Mouse (Mus musculus): ENCODE data around the gene Hivep3. TPM values are rescaled to one million over a fixed set of nuclear protein-coding genes. Genes with fewer than 3 reads are reported as not detected.

Hivep3 gene
- total and polyA plus RNA-seq, 3 experiments, result 14.4 to 32.3 (median 21.2) TPM

DNA sequence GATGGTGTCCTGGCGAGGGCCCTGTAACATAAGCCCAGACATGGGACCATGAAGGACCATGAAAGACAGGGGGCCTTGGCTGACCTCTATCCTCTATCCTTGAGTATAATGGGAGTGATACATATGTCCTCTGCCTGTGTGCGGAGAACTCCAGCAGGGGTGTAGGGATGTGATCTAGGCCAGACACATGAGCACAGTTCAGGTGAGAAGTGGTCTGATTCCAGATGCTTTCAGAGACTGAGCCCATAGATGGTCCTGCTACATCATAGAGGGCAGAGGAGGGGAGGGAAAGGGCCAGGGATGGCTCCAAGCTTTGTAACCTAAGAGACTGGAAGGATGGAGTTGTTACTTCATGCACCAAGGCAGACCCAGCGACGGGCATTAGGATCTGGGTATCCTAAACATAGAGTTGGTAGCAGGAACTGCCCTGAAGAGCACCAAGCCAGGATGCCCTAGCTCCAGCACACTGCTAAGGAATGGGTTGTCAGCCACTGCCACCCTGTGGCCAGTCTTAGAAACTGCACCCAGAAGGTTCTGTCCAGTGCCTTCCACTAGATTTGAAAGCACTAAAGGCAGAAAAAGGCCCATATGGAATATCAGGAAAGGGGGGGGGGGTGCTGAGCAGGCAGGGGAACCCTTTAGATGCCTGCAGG, 395.8 kb downstream of the Hivep3 start:
- H3K4me3 ChIP-seq (replicated peaks in 1 of 3; ENCODE audit: low read depth in 2 of 3, low read length in 2 of 3, poor library complexity in 1 of 3), result no peak overlapping the region
- H3K27ac ChIP-seq (ENCODE audit: insufficient read depth, low read depth), result no peak overlapping the region
- dilution Hi-C loops (cut with MboI; ENCODE audit: extremely low pct_ligation_motif_present, extremely low pct_unique_long_range_greater_than_20kb, low sequenced_read_pairs) (no loop called here), in situ Hi-C loops (cut with MboI; ENCODE audit: low pct_ligation_motif_present, low pct_unique_long_range_greater_than_20kb, low sequenced_read_pairs) (loop anchor here (10.0 kb wide), 1 partner anchor 215 kb away; no protein-coding TSS in a partner anchor)
- no peaks in the 10 kb centered on the region for H3K79me2 ChIP-seq (replicated peaks; ENCODE audit: control insufficient read depth, extremely low read depth, insufficient read depth, poor library complexity, severe bottlenecking)
- H3K27me3 ChIP-seq (replicated peaks), result no peaks in the 10 kb centered on the region
- no peak for TF ChIP-seq POLR2A (IDR thresholded peaks at IDR 0.05; ENCODE audit: low read depth, low read length)
- TF ChIP-seq SMC3 (IDR thresholded peaks at IDR 0.05; ENCODE audit: low read depth, low read length), result peak; percentile 86
- no peak for TF ChIP-seq CHD1 (IDR thresholded peaks at IDR 0.05; ENCODE audit: low read depth, low read length)
- TF ChIP-seq CTCF (conservative IDR thresholded peaks at IDR 0.05 in 1 of 2, IDR thresholded peaks at IDR 0.05 in 1 of 2; ENCODE audit: low read depth in 2 of 2, low read length in 2 of 2), result peak; percentile 81 to 86
- TF ChIP-seq ZNF384 (IDR thresholded peaks at IDR 0.05; ENCODE audit: low read depth, low read length), result no peak
- peak; percentile 93 for TF ChIP-seq RAD21 (IDR thresholded peaks at IDR 0.05; ENCODE audit: low read depth, low read length)
- peak; percentile 62 for TF ChIP-seq ZC3H11A (IDR thresholded peaks at IDR 0.05; ENCODE audit: low read depth, low read length)
- TF ChIP-seq GABPA (IDR thresholded peaks at IDR 0.05; ENCODE audit: insufficient replicate concordance, low read depth, low read length), result no peak
- no peak for TF ChIP-seq CHD2 (IDR thresholded peaks at IDR 0.05; ENCODE audit: low read length)
- no peak overlapping the region for H3K4me2 ChIP-seq (ENCODE audit: insufficient read depth, low read depth, poor library complexity, severe bottlenecking)
- H3K9ac ChIP-seq (ENCODE audit: insufficient read depth, low read depth), result no peak overlapping the region
- peaks cover 71 to 92% of the 10 kb centered on the region in 2 experiments for H3K36me3 ChIP-seq (replicated peaks in 1 of 2; ENCODE audit: control insufficient read depth in 1 of 2, insufficient read depth in 1 of 2, low read length in 1 of 2)
- peak; percentile 64 for DNase-seq (ENCODE audit: extremely low read depth)
- H3K4me1 ChIP-seq (ENCODE audit: control insufficient read depth in 1 of 2, insufficient read depth in 2 of 2), result peaks cover 7 to 57% of the 10 kb centered on the region in 2 experiments
- H3K9me3 ChIP-seq (replicated peaks; ENCODE audit: low read length), result no peaks in the 10 kb centered on the region

DNA sequence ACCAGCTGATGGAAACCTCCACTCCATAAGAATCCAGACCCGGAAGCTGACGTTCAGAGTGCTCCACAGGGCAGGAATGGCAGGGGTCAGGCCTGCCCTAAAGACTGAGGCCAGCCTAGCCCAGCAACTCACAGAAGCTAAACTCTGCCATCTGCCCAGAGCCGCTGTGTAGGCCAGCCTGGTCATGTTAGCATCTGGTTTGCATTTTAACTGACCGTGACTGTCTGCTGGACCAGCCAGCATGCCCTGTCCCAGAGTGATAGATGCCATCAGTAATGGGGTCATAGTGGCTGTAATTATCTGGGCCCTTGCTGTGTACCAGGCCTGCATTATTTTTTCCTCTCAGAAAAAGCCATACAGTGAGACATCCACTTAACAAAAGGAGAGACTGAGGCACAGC, 397.3 kb downstream of the Hivep3 start:
- H3K36me3 ChIP-seq (replicated peaks in 1 of 2; ENCODE audit: control insufficient read depth in 1 of 2, insufficient read depth in 1 of 2, low read length in 1 of 2), result peaks cover 68 to 88% of the 10 kb centered on the region in 2 experiments
- peaks cover 7 to 48% of the 10 kb centered on the region in 2 experiments for H3K4me1 ChIP-seq (ENCODE audit: control insufficient read depth in 1 of 2, insufficient read depth in 2 of 2)
- no peak for TF ChIP-seq MAX (IDR thresholded peaks at IDR 0.05; ENCODE audit: low read length)
- no peak for TF ChIP-seq ZC3H11A (IDR thresholded peaks at IDR 0.05; ENCODE audit: low read depth, low read length)
- no peak for TF ChIP-seq RAD21 (IDR thresholded peaks at IDR 0.05; ENCODE audit: low read depth, low read length)
- TF ChIP-seq MXI1 (IDR thresholded peaks at IDR 0.05; ENCODE audit: low read depth, low read length), result no peak
- no peak for TF ChIP-seq CHD1 (IDR thresholded peaks at IDR 0.05; ENCODE audit: low read depth, low read length)
- TF ChIP-seq E2F4 (IDR thresholded peaks at IDR 0.05; ENCODE audit: insufficient replicate concordance, low read depth, low read length), result no peak
- no peak for TF ChIP-seq TBP (conservative IDR thresholded peaks at IDR 0.05; ENCODE audit: low read depth, low read length)
- no peak for TF ChIP-seq ZNF384 (IDR thresholded peaks at IDR 0.05; ENCODE audit: low read depth, low read length)
- no peak for DNase-seq (ENCODE audit: extremely low read depth)
- in situ Hi-C loops (cut with MboI; ENCODE audit: low pct_ligation_motif_present, low pct_unique_long_range_greater_than_20kb, low sequenced_read_pairs), result no loop called here
- H3K4me2 ChIP-seq (ENCODE audit: insufficient read depth, low read depth, poor library complexity, severe bottlenecking), result no peak overlapping the region
- H3K9me3 ChIP-seq (replicated peaks; ENCODE audit: low read length), result no peaks in the 10 kb centered on the region
- no peak overlapping the region for H3K9ac ChIP-seq (ENCODE audit: insufficient read depth, low read depth)
- H3K79me2 ChIP-seq (replicated peaks; ENCODE audit: control insufficient read depth, extremely low read depth, insufficient read depth, poor library complexity, severe bottlenecking), result no peaks in the 10 kb centered on the region
- no peak overlapping the region for H3K4me3 ChIP-seq (replicated peaks in 1 of 3; ENCODE audit: low read depth in 2 of 3, low read length in 2 of 3, poor library complexity in 1 of 3)
- dilution Hi-C loops (cut with MboI; ENCODE audit: extremely low pct_ligation_motif_present, extremely low pct_unique_long_range_greater_than_20kb, low sequenced_read_pairs), result no loop called here
- H3K27me3 ChIP-seq (replicated peaks), result no peaks in the 10 kb centered on the region
- H3K27ac ChIP-seq (ENCODE audit: insufficient read depth, low read depth), result no peak overlapping the region
